Mouse (Mus musculus) MEL-GATA-1-ER (cell line): ENCODE measurements around the gene Slc25a40.

ENCODE experiments used
- DNase-seq: peaks from one replicate; pipeline ENCODE4 v3.0.0-alpha.2; 2012; ENCODE audit warnings: low read depth; ENCODE audit errors: extremely low read depth

Slc25a40 gene

DNA sequence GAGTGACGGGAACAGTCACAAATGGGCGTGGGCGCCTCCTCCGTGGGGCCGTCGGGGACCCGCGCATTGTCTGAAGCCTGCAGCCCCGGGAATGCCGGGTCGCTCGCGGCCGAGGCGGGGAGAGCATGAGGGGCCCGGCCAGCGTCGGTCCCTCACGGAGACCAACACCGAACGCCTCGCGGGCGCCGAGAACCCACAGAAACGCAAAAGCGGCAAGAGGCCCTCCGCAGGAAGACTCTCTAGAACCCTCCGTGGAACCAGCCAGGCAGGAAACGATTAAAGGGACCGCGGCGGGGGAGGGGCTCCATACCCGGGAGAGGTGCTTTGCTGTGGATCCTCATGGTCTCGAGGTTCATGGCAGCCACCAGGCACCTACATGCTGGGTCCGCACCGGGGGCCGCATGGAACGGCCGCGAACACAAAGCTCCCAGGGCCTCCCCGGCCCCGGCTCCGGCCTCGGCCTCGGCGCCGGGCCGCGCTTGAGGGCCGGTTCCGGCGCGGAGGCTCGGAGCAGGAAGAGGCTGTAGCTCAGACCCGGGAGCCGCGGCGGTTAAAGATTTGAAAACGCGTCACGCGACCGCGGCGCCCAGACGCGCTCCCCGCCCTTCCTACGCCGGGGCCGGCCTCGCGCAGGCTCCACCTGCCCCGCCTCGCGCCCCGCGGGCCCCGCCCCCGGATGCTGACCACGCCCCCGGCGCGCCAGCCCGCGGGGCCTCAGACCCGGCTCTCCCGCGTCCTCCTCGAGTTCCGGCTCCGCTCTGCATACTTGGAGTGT is at the start of gene Slc25a40, which contains the start of gene Dbf4:
Slc25a40 (plus strand) TSS at position 694 of the 775 bp plus-strand sequence.
Dbf4 (minus strand) TSS at position 560 of the 775 bp plus-strand sequence.
- peak; percentile 52 for DNase-seq

- DNase-seq = no peak
These were observed 49.2 kb upstream of the Slc25a40 start for GRCm38 (mm10) chr5:8373415-8373814.

GRCm38 (mm10) chr5:8374297-8374906 is 48.2 kb upstream of the Slc25a40 start:
- no peak for DNase-seq

DNA sequence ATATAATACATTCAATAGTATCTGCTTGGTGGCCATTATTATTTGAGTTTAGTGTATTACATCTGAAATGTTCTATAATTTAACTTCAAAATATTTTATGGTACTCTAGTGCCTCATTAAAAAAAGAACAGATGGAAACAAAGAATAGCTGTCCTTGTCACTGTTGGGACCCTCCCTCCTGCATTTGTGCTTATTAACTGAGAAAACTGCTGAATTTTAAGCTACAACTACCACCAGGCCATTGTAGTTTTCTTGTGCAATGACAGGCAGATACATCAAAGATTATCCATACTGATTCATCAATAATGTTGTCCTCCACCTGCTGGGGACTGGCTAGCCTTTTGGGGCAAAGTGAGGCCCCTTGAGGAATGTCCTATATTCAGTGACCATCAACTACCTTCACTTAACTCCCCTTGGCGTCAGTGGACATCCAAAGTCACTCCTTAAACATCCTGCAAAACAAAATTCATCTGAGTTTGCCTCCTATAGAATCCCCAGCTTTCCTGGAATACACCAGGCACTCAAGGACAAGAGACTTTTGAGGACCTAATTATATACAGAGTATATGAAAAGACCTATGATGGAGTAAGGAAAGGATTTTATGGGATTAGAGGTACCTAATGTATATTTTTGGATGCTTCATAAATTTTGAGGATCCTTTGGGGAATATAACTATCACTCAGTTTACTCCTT is 28.6 kb upstream of the Slc25a40 start:
- DNase-seq = no peak

DNA sequence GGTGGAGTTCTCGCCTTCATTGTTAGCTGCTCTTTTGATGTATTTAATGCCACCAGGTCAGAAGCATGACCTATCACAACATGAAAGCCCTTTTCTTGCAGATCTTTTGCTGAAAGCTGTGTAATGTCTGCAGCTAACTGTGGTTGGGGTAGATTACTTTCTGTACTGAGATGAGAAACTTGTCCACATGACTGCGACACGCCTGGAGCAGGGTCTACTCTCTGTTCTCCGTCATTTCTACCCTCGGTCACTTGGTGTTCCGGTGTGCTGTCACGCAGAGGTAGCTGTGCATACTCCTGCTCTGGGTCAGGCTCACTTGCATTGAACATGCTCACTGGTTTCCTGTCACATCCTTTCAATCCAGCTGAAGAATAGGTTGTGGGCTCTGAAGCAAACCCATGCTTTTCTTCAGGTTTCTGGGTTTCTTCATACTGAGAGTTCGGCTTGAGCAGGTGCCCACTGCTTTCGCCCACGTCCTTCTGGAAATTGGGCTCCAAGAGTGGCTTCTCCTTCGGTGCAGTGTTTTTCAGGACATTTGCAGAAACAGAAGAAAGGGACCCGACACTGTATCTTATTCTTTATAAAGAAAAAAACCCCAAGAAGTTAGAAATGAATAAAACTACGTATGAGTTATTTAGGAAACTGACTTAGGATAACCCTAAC is 24.9 kb upstream of the Slc25a40 start:
- no peak for DNase-seq

DNA sequence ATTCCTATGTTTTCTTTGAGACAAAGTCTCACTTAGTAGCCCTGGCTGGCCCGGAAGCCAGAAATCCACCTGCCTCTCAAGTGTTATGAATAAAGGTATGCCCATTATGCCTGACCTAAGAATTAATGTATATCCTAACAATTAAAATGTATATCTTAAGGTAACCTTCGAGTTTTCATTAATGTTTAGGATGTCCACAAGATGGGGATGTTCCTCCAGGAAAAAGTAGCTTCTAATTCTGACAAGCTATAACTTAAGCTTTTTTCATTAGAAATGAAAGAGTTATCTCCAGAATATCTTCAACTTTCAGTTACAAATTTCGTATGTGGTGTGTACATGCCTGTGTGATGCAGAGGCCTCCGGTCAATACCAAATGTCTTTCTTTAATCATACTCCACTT is 13.9 kb upstream of the Slc25a40 start:
- no peak for DNase-seq

DNA sequence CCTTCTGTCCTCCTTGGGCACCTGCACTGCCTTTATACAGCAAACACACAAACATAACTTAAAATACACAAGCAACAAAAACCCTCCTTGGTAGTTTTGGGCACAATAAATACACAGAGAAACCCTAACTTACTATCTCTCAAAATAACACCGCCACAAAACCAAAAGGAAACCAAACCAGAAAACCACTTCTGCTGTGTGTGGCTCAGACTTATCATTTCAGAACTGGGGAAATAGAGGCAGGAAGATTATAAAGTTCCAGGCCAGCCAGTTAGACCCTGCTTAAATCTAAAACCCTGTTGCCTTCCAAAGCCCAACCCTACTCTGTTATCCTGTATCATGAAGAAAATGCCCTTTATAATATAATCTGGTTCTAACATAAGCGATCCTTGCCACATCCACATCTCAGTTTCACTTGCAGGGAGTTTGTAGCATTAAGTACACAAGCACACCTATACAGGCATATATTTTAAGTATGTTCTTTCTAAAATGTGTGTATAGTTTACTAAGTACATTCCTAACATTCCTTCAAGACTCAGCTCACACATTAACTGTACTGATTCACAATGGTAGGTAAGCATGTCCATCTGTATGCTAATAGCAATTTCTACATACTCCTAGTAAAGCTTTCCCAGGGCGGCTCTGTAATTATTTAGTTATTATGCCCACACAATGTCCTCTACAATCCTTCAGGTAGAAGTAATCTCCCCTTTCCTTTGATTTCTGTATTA is 5.8 kb upstream of the Slc25a40 start:
- no peak for DNase-seq

DNA sequence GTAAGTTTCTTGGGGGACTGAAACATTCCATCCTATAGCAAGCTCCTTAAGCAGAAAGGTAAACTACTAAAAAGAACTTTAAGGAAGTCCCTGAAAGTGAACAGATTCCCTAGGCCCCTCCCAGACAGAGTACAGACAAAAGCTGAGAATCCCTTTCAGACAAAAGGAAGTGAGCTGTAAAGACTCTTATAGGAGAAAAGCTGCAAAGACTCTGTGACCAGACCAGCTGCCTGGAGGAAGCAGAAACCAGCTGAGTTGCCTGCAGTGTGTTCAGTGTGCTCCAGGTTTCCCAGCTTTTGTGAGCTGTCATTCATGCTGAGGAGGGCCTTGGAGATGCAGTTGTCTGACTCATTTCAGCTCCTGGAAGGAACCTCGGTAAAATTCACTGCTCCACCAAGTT is 5.2 kb upstream of the Slc25a40 start:
- DNase-seq = no peak

- DNase-seq = no peak
These were observed 1.2 kb upstream of the Slc25a40 start for GRCm38 (mm10) chr5:8421424-8421823.

- peak; percentile 62 for DNase-seq
These were observed 580 bp downstream of the Slc25a40 start for GRCm38 (mm10) chr5:8422932-8423928.

GRCm38 (mm10) chr5:8424116-8424515 is 1.5 kb downstream of the Slc25a40 start:
- peak; percentile 51 for DNase-seq

- DNase-seq = no peak
These were observed 3.2 kb downstream of the Slc25a40 start for GRCm38 (mm10) chr5:8425899-8426298.

- no peak for DNase-seq
These were observed 15.0 kb downstream of the Slc25a40 start for GRCm38 (mm10) chr5:8437481-8438156.

DNA sequence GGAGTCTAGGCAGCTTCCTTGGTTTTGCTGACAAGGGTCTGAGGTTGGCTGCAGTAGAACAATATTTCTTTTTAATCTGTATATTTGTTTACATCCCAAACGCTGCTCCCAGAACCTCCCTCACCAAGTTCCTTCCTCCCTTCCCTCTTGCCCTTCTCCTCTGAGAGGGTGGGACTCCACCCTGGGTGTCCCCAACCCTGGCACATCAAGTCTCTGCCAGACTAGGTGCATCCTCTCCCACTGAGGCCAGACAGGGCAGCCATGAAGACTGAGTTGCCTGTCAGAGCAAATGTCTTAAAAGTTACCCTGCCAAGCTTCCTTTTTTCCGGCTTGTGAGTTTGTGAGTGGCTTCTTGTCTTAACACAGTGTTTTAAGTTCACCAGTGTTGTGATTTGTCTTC is 16.4 kb downstream of the Slc25a40 start:
- DNase-seq = no peak

DNA sequence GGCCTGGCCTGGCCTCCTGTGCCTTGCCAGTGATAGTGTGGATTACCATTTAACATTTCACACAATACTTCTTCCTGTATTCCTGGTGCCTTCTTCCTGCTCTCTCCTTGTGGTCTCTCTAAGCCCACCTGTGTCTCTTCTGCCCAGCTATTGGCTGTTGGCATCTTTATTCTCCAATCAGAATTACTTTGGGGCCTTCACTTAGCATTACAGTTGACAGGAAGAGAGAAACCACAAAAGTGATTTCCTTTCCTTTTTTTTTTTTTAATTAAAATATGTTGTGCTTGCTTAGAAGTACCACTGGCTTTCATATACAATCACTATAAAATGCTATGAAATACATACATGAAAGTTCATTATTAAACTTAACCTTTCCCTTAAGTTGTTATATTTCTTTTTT is 32.9 kb downstream of the Slc25a40 start:
- no peak for DNase-seq

DNA sequence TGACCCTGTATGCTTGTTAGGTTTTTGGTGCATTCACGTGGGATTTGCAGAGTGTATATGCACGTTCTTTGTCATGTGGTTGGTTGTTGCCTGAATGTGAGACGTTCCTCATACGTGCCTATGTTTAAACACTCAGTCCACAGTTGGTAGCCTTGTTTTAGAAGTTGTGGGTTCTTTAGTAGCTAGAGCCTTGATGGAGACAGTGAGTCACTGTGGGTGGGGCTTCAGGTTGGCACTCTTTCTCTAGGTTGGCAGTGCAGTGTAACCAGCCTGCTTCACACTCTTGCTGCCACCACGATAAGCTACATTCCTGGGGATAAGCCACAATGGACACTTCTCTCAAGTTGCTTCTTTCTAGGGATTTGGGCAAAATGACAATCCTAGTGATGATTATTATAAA is 33.9 kb downstream of the Slc25a40 start:
- no peak for DNase-seq

GRCm38 (mm10) chr5:8487989-8488700 is 65.5 kb downstream of the Slc25a40 start:
- DNase-seq = no peak

DNA sequence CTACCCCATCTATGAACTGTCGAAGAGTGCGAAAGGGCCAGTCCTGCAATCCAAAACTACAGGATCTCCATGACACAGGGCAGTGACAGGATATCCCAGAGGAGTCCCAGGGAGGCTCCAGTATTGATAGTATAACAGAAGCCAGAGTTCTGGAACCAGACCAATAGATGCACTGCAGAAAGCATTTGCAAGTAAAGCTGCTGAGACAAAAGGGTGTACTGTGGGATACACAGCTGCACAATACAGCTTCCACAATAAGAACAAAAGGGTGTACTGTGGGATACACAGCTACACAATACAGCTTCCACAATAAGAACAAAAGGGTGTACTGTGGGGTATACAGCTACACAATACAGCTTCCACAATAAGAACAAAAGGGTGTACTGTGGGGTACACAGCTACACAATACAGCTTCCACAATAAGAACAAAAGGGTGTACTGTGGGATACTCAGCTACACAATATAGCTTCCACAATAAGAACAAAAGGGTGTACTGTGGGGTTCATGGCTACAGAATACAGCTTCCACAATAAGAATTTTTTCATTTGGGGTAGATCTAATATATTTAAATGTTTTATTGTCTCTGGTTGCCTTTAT is 66.1 kb downstream of the Slc25a40 start:
- DNase-seq = no peak
